Mouse (Mus musculus) kidney, adult 2 months (tissue): ENCODE measurements around the gene Pilra. TPM values are rescaled to one million over a fixed set of nuclear protein-coding genes. Genes with fewer than 3 reads are reported as not detected.

ENCODE experiments used
- DNase-seq: peaks from one replicate; pipeline ENCODE4 v3.0.0; 2021
- H3K27ac ChIP-seq: fragments of 200-500 bp; 2 replicates; pipeline ENCODE4 v1.5.1; 2012; ENCODE audit warnings: low read depth, low read length, control low read depth, inconsistent platforms; ENCODE audit not compliant: insufficient read depth
- H3K27me3 ChIP-seq: fragments of 200-500 bp; replicated peaks from 2 replicates; pipeline ENCODE4 v1.6.1; 2012; ENCODE audit warnings: mild to moderate bottlenecking, moderate library complexity, low read length, inconsistent platforms; ENCODE audit not compliant: control insufficient read depth, insufficient read depth
- H3K36me3 ChIP-seq: fragments of 200-500 bp; 2 replicates; pipeline ENCODE4 v1.6.1; 2012; ENCODE audit warnings: mild to moderate bottlenecking, moderate library complexity, low read length, inconsistent platforms; ENCODE audit not compliant: control insufficient read depth, insufficient read depth
- H3K4me1 ChIP-seq: fragments of 200-500 bp; 2 replicates; pipeline ENCODE4 v1.6.1; 2011; ENCODE audit warnings: low read length; ENCODE audit not compliant: control insufficient read depth, insufficient read depth
- H3K4me3 ChIP-seq: fragments of 200-500 bp; 2 replicates; pipeline ENCODE4 v1.5.1; 2011; ENCODE audit warnings: mild to moderate bottlenecking, low read depth, low read length, control low read depth; ENCODE audit not compliant: insufficient read depth
- CTCF ChIP-seq: fragments of 200-500 bp; conservative IDR thresholded peaks from 2 replicates; pipeline ENCODE4 v1.5.1; 2011; ENCODE audit warnings: low read depth, mild to moderate bottlenecking, control low read depth, low read length, moderate library complexity, mixed read lengths; ENCODE audit not compliant: insufficient read depth, insufficient read length
- POLR2A ChIP-seq: fragments of 200-500 bp; IDR thresholded peaks from one replicate; pipeline ENCODE4 v1.6.1; 2011; ENCODE audit warnings: low read depth, low read length, control low read depth
- WGBS: fragments of 180-500 bp; shearing (Covaris S2); methylation state at CpG from one replicate; pipeline ENCODE4 v1.1.7; 2018; 5-methylcytosine and 5-hydroxymethylcytosine counted together
- polyA plus RNA-seq: library from polyadenylated mRNA; depleted of rRNA; stranded (reverse); fragments of >200 nt; gene quantifications from 2 replicates; pipeline ENCODE4 v1.2.3, GENCODE M21; 2012

Gene Pilra
- polyA plus RNA-seq, 1 experiment: 1.5 TPM

- H3K4me3 ChIP-seq: 0 out of 2 replicates have a peak overlapping the region, but pooled peaks have one; percentile 3
- H3K27me3 ChIP-seq: no peaks in the 10 kb centered on the region
- no peak for DNase-seq
- no peak overlapping the region for H3K27ac ChIP-seq
- 65% methylated on average over 24 of the region's 24 CpGs for WGBS
- TF ChIP-seq POLR2A: no peak
- H3K36me3 ChIP-seq: no peaks in the 10 kb centered on the region
- H3K4me1 ChIP-seq: peaks cover 16% of the 10 kb centered on the region
Observed at GRCm38 (mm10) chr5:137788171-137788570, 47.9 kb downstream of the Pilra start.

DNA sequence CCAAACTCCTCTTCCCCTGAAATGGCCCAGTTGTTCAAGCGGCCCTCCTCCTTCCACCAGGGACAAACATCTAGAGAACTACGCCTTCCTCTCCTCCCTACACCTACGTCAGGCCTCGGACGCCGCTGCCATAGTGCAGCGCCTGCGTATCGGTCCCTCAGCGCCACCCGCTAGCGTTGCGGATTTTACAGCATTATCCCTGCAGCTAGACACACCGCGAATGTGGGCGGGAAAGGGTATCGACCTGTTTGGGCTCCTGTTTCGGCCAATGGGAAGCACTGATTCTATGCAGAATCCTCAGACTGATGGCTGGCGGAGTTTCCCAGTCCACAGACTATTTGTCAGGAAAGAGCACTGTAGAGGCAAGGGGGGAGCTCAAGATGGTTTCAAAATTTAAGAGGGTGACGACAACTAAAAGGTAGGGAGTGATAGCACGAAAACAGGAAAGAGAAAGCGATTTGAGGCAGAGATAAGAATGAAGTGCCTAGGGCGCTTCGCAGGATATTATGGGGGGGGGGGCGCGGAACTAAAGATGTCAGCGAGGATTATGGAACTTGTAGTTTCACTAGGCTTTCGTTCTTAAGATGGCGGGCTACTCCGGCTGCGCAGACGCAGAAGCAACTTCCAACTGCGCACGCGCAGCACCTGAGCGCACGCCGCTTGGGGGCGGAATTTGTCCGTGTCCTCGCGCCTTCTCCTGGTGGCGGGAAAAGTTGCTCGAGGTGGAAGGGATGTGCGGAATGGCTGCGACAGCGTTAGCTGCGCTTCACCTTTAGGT is 48.7 kb downstream of the Pilra start, which contains the start of the genes Mepce and Zcwpw1:
TSS of gene Mepce (minus strand) at position 505 of the 778 bp plus-strand sequence.
TSS of gene Zcwpw1 (plus strand) at position 648 of the 778 bp plus-strand sequence.
- H3K27me3 ChIP-seq: no peaks in the 10 kb centered on the region
- peak within 1 kb of the TSS; percentile 94 for H3K27ac ChIP-seq
- TF ChIP-seq CTCF (peak; percentile 77), POLR2A (peak; percentile 56)
- peaks cover 16% of the 10 kb centered on the region for H3K4me1 ChIP-seq
- peak within 1 kb of the TSS; percentile 78 for H3K4me3 ChIP-seq
- peak; percentile 97 for DNase-seq
- H3K36me3 ChIP-seq: no peaks in the 10 kb centered on the region; the same call in 1 of the 2 replicates
- WGBS: 1% methylated on average over 48 of the region's 48 CpGs

- under 1% methylated on average over 79 of the region's 79 CpGs for WGBS
- peak overlapping the region; percentile 97 for H3K27ac ChIP-seq
- H3K4me1 ChIP-seq: peaks cover 16% of the 10 kb centered on the region
- no peaks in the 10 kb centered on the region for H3K27me3 ChIP-seq
- TF ChIP-seq CTCF: no peak
- TF ChIP-seq POLR2A: peak; percentile 98
- peak overlapping the region; percentile 61 for H3K4me3 ChIP-seq
- DNase-seq: peak; percentile 100
- no peaks in the 10 kb centered on the region; the same call in 1 of the 2 replicates for H3K36me3 ChIP-seq
Observed at GRCm38 (mm10) chr5:137786109-137786942, 49.8 kb downstream of the Pilra start.

DNA sequence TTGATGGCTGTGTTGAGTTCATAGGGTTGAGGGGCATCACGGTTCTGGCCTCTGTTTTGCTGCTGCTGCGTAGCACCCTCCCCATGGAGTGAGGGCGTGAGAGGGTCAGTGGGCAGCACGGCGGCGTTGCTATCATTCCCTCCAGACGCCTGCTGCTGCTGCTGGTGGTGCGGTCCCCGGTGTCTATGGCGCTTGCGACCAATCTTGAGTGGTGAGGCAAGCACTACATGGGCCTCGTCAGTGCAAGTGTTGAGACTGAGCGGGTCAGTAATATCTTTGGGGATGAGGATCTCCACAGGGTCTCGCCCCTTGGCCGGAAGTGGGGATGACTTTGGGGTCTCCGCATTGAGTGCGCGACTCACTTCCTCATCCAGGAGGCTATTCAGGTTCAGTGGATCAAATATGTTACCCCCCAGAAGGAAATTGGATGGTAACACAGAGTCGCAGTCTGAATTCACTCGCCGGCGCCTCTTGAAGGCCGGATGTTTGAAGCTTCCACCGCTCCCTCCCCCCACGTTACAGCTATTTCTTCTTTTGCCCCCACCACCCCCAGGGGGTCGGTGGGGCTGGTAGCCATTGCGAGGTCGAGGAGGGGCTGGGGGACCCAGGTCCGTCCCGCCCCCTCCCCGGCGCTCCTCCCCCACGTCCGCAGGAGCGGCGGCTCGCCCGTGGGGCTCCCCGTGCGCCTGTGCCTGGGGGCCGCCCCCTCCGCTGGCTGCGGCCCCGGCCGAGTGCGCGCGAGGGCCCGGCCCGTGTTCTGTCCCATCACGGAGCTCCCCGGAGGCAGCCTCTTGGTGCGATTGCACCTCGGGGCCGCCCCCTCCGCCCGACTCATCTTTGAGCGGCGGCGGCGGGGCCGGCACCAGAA is 50.7 kb downstream of the Pilra start:
- no peak for DNase-seq
- WGBS: 2% methylated on average over 59 of the region's 62 CpGs
- Histone ChIP-seq H3K36me3 (no peaks in the 10 kb centered on the region; the same call in 1 of the 2 replicates), H3K4me3 (peak overlapping the region; percentile 61), H3K27me3 (no peaks in the 10 kb centered on the region), H3K27ac (peak overlapping the region; percentile 97), H3K4me1 (peaks cover 16% of the 10 kb centered on the region)
- TF ChIP-seq CTCF (no peak), POLR2A (no peak)

DNA sequence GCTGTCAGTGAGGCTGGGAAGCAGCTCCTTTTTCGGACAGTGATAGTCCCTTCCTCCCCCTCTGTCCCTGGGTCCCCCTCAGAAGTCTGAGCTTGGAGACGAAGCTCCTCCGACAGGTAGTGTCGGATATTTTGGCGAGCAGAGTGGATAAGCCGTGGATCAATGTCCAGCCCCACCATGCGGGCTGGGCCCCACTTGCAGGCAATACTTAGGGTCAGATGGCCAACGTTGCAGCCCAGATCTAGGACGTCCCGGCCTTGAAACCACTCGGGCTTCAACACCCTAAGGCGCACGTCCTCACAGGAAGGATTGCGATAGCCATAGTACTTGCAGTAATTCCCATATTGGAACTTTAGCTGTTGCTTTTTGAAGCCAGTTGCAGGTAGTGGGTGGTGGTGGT is 51.5 kb downstream of the Pilra start:
- 45% methylated on average over 14 of the region's 14 CpGs for WGBS
- no peaks in the 10 kb centered on the region; the same call in 1 of the 2 replicates for H3K36me3 ChIP-seq
- TF ChIP-seq CTCF (no peak), POLR2A (no peak)
- no peaks in the 10 kb centered on the region for H3K27me3 ChIP-seq
- peak overlapping the region; percentile 61; the same call in 1 of the 2 replicates for H3K4me3 ChIP-seq
- peaks cover 20% of the 10 kb centered on the region for H3K4me1 ChIP-seq
- no peak for DNase-seq
- no peak overlapping the region for H3K27ac ChIP-seq

GRCm38 (mm10) chr5:137783901-137784540 is 52.1 kb downstream of the Pilra start:
- H3K4me3 ChIP-seq: no peak overlapping the region

More at GRCm38 (mm10) chr5:137783901-137784540, 52.1 kb downstream of the Pilra start:
- no peak for DNase-seq
- no peaks in the 10 kb centered on the region for H3K27me3 ChIP-seq
- H3K36me3 ChIP-seq: no peaks in the 10 kb centered on the region; the same call in 1 of the 2 replicates
- peaks cover 20% of the 10 kb centered on the region for H3K4me1 ChIP-seq
- H3K27ac ChIP-seq: no peak overlapping the region
- 38% methylated on average over 9 of the region's 9 CpGs for WGBS
- no peak for TF ChIP-seq POLR2A
- no peak for TF ChIP-seq CTCF
